ENCODE assay signal across 10 mouse cellular contexts in the genomic region with DNA sequence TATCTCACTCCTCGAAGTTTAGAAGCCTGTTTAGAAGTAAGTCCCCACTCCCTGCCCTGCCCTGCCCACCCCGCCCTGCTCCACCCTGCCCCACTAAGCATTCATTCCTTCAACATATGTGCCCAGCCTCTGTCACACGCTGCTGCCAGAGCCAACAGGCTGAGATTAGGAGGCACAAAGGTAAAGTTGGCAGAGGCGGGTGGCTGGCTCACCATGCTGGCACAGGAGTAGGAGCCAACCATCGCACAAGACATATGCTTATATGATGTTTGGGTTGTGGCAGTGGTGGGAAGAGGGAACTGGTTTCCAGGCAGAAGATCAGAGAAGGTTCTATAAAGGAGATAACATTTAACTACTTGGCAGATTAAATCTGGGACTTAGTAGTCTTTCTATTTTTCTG. TPM values are rescaled to one million over a fixed set of nuclear protein-coding genes. Genes with fewer than 3 reads are reported as not detected.
"Had no signal": no experiment of that assay in that cellular context is flagged by ENCODE, and none has a peak within 500 bp of the region (broad histone marks: within the 10 kb centered on the region; RNA-seq: fewer than 3 reads in every experiment).

No protein-coding gene starts in this region.

- DNase-seq: layer of hippocampus, postnatal 36 days; lung, adult 18-20 months; right cerebral cortex, postnatal 14 days; thymus, postnatal 4 days had no signal

- H3K36me3 ChIP-seq: limb, embryonic 13.5 days; midbrain, embryonic 12.5 days; neural tube, embryonic 13.5 days had no signal

- H3K4me2 ChIP-seq: limb, embryonic 13.5 days; midbrain, embryonic 12.5 days; neural tube, embryonic 13.5 days had no signal

- H3K27ac ChIP-seq: limb, embryonic 13.5 days; liver, embryonic 14.5 days; midbrain, embryonic 12.5 days; neural tube, embryonic 13.5 days had no signal

- H3K9me3 ChIP-seq: limb, embryonic 13.5 days; midbrain, embryonic 12.5 days; neural tube, embryonic 13.5 days had no signal

- ATAC-seq: midbrain, embryonic 16.5 days had no signal

- H3K9ac ChIP-seq: limb, embryonic 13.5 days; liver, embryonic 14.5 days; midbrain, embryonic 12.5 days; neural tube, embryonic 13.5 days had no signal

- H3K27me3 ChIP-seq: limb, embryonic 13.5 days; midbrain, embryonic 12.5 days; neural tube, embryonic 13.5 days had no signal

- H3K4me3 ChIP-seq: limb, embryonic 13.5 days; midbrain, embryonic 12.5 days; neural tube, embryonic 13.5 days had no signal

RNA-seq across cellular contexts. Expression of a gene that starts 15.8 kb away (rescaled TPM):
- total RNA-seq: liver, adult 2 months had no signal
